Mouse (Mus musculus): Measurements from ENCODE around the gene Tex10. TPM values are rescaled to one million over a fixed set of nuclear protein-coding genes. Genes with fewer than 3 reads are reported as not detected.
"Not testable (repeated sequence)": the region's sequence is repeated elsewhere in the genome, so short reads cannot be mapped to it uniquely, and the experiment has no call there.

The Tex10 gene
- total RNA-seq, 2 experiments from 2014 or later, result 17.1 to 28.5 TPM

- DNase-seq (ENCODE audit: low spot score in 2 of 2), result not testable (repeated sequence)
These were observed 67.4 kb downstream of the Tex10 start for GRCm38 (mm10) chr4:48405724-48406491.

DNA sequence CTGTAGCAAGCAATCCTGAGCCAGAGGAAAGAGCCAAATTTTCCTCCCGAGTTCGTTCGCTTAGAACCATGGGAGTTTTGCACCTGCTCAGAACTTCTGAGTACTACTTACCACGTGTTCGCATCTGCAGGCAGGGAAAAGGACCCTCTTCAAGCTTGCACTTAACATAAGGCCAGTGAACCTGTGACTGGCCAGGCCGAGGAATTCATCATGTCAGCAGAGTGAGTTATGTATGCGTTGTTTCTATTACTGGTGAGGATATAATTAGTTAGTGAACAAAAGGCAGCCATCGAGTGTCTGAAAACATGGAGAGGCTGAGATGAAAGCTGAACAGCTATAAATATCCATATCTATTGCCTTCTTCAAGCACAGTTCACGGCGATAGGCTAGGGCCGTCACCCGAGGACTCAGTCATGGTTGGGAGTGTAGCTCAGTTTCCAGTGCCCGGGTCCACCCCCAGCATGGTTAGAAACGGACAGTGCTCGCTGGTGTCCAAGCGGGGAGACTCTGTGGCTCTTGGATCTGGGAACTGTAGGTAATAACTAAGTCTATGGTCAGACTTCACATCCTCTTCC lies 70.1 kb downstream of the Tex10 start:
- DNase-seq (ENCODE audit: low spot score in 2 of 2), result no peak

- no peak for DNase-seq (ENCODE audit: low spot score in 2 of 2)
These were observed 76.3 kb downstream of the Tex10 start for GRCm38 (mm10) chr4:48396949-48397348.

DNA sequence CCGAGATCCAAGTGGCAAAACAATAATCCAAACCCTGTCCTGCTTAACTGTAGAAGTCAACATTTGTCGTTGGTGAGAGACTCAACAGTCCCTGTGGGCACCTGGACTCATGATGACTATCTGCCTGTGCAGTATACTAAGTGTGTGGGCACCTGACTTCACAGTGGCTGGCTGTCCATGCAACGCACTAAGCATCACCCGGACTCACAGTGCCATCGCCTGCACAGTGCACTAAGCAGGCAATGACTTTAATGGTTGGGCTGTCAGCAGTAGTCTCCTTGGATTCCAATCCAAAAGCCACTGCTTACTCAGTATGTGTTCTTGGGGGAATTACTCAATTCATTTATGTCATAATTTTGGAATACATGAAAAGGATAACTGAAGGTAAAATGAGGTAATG lies 90.8 kb downstream of the Tex10 start:
- DNase-seq (ENCODE audit: low spot score in 2 of 2), result no peak

- peak; percentile 59 to 64 for DNase-seq (ENCODE audit: low spot score in 2 of 2)
These were observed 92.3 kb downstream of the Tex10 start for GRCm38 (mm10) chr4:48380940-48381339.

Other genes starting within 250 kb of the Tex10 start
- 10 to 100 TPM; 52.4 to 65.1 TPM for gene Erp44, start 193.9 kb downstream of the Tex10 start, total RNA-seq (2021)
- 10 to 100 TPM; 10.6 to 11.5 TPM for gene Invs, start 193.7 kb downstream of the Tex10 start, total RNA-seq (2021)
- 10 to 100 TPM; 15.0 to 18.7 TPM for gene Msantd3, start 66.5 kb upstream of the Tex10 start, total RNA-seq (2021)
- 10 to 100 TPM in 1 of 2 experiments, 1 to 10 TPM in 1; 9.2 to 12.7 TPM for gene Tmeff1, start 111.7 kb upstream of the Tex10 start, total RNA-seq (2021)
- gene Cavin4, start 190.1 kb upstream of the Tex10 start, total RNA-seq (2021), result under 1 TPM; 0.20 to 0.42 TPM